Mouse (Mus musculus) inflammation-experienced regulatory T-cells, adult 6 months (primary cell): ENCODE measurements around the gene Syvn1. TPM values are rescaled to one million over a fixed set of nuclear protein-coding genes. Genes with fewer than 3 reads are reported as not detected.
"Not testable (repeated sequence)": the region's sequence is repeated elsewhere in the genome, so short reads cannot be mapped to it uniquely, and the experiment has no call there.

Experiments used
- ATAC-seq: one replicate; pipeline ENCODE4 v1.8.0; 2017
- polyA plus RNA-seq, 3 experiments: library from polyadenylated mRNA; unstranded; fragments of 100-300 nt; shearing (Covaris generic); gene quantifications; one replicate each; pipeline ENCODE4 v1.2.1; 2017

Syvn1 gene
- polyA plus RNA-seq, 3 experiments from 2014 or later = 12.6 to 16.5 (median 16.2) TPM

DNA sequence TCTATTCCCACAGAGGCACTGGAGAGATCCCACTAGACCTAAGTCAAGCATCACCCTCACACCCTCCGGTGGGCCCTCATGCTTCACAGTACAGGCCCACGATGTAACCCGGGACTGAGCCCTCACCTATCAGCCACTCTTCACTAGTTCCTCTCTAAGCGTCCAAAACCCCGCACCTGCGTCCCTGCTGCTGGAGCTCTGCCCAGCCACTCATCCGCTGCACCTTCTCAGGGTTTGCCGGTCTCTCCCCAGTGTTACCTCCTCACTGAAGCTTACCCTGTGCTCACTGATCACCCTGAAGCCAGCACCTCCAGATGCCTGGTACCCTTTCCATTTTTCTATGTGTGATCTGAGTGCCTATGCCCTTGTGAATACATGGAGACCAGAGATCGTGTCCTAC lies 4.1 kb upstream of the Syvn1 start:
- no peak for ATAC-seq

DNA sequence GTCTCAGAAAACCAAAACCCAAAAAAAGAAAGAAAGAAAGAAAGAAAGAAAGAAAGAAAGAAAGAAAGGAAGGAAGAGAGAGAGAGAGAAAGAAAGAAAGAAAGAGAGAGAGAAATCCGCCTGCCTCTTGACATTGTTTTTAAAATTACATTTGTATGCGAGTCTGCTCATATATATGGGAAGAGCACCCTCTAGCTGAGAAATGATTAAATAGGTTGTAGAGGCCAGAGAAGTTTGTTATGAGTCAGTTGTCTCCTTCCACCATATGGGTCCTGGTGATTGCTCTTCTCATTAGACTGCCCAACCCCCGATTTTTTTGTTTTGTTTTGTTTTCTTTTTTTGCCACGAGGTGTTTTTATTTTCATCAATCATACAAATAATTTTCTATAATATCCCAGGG lies 2.3 kb upstream of the Syvn1 start:
- ATAC-seq = not testable (repeated sequence)

DNA sequence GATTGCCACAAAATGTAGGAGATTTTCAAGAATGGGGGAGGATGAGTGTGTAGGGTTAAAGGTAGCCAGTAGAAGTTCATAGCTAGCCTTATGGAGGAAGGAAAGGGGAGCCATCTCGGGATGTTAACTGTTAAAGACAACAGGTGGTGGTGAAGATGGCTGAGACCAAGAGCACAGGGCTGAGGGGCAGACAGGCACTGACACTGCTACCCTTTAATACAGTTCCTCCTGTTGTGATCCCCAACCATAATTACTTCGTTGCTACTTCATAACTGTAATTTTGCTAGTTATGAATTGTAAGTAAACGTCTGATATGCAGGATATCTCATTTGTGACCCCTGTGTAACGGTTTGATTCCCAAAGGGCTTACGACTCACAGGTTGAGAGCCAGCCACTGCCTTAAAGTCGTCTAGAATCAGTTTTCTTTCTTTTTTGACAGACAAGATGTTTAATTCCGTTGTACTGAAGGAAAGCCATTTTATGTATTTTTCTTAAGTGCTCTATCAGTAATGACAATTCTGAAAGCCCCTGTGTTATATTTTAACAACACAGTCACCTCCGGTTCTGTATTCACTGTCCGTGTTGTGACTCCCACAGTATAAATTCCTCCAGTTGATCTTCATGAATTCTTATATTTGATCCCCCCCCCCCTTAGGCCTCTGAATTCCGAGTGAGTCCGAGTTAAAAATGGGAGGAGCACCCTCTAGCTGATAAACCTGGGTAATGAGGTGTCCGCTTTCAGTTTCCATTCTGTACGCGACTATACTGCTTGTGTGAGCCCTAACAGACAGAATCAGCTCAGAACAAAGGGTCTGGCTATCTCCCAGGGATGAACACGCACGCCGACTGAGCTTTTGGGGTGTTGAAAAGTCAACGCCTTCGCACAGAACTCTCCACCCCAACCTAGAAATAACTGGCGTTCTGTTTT lies 746 bp upstream of the Syvn1 start:
- peak; percentile 34 for ATAC-seq

DNA sequence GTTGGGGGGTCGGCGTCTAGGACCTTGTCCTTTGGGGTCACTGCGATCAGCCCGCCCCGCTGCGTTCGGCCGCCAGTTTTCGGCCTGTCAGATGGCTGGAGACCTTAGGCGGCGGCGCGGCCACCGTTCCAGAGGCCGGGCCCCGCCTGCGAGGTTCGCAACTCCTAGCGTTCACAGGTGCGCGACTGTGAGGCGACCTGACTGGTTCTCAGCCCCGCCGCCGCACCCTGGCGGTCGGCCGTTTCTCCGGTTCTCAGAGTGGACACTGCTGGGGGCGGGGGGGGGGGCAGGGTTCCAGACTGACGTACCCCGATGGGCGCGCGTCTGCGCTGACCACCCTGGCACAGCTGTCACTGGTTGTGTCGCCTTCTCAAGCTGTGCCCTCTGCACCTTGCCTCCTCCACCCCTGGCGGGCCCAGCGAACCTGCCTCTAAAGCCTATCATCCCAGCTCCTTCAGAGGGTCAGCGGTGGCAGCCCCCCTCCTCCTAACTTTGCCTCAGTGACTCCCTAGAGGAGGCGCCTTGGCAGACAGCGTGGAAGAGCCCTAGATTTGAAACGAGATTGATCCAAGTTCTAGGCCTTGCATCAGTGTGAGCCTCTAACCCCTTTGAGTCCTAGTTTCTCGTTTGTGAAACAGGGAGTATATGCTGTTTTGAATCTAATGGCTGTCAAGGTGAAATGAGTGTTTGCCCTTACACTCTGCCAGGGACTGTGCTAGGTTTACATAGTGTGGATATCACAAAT lies 950 bp downstream of the Syvn1 start:
- no peak for ATAC-seq

DNA sequence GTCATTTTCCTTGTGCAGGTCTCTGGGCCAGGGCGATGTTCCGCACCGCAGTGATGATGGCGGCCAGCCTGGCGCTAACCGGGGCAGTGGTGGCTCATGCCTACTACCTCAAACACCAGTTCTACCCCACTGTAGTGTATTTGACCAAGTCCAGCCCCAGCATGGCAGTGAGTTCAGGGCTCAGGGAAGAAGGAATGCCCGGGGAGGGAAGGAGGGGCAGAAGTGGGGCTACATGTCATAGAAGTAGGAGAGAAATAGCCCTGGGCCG lies 1.5 kb downstream of the Syvn1 start:
- ATAC-seq = no peak

DNA sequence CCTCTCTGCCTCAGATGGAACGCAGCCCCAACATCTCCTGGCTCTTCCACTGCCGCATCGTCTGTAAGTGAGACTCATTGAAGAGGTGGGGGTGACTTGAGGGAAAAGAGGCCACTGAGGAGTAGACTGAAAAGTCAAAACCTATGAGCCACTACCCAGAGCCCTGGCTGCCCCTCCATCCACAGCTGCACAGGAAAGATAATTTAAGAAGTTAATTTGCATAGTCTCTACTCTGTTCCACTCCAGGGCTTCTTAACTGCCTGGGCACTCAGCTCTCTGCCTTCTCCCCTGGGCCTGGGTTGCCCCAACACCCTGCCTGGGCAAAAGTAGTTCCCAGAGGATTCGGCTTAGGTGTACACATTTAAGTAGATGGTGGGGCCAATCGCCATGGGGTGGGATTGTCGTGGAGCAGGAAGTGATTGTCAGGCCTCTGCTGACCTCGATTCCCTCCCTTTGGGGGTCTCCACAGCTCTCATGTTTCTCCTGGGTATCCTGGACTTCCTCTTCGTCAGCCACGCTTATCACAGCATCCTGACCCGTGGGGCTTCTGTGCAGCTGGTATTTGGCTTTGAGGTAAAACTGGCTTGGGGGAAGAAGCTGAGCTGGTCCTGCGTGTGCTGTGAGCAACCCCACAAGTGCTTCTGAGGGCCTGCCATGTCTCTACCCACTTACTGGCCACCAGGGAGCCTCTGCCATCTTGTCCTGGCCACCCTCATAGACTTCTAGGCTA lies 2.5 kb downstream of the Syvn1 start:
- no peak for ATAC-seq

DNA sequence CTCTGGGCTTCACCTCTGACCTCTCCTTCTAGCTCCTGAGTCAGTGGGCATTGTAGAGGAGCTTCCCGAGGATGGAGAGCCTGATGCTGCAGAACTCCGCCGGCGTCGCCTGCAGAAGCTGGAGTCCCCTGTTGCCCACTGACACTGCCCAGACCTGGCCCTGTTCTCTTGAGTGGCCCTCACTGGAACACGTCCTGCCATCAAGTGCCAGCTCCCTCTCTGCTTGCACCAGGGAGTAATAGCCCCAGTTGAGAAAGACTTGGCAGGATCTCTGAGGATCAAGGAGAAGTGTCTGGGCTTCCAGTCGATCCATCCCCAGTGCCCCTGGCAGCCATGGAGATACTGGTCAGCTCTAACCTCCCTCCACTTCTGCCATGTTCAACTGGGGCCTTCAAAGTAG lies 6.1 kb downstream of the Syvn1 start:
- ATAC-seq = no peak

DNA sequence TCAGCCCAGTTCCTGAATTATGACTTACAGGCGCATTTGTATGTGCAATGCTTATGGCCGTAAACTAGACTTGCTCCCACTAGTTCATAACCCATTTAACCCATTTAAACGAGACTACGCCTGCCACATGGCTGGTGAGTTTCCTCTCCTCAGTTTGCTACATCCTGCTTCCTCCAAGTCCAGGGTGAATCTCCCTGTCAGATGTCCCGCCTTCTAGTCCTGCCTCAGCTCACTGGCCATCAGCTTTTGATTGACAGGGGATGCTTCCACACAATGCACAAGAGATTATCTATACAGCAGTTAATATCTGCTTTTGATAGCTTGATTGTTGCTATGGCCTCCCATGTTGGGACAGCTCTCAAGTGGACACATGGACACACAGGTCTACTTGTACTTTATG lies 7.9 kb downstream of the Syvn1 start:
- ATAC-seq = no peak

DNA sequence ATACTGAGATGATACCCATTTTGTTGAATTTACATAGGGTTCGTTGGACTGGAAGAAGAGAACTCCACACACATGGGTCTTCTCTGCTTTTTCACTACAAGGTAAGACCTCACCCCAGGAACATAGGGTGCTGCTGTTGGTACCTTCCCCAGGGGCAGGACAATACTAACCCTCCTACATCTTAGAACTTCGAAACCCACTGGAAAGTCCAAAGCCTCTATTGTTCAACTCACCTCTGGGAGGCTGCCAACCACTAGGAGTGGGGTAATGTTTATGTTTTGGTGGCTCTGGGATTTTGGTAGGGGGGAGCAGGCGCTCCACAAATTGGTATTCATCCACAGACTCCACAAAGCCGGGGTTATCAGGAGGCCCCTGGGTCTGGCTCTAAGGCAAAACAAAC lies 10.3 kb downstream of the Syvn1 start:
- no peak for ATAC-seq

DNA sequence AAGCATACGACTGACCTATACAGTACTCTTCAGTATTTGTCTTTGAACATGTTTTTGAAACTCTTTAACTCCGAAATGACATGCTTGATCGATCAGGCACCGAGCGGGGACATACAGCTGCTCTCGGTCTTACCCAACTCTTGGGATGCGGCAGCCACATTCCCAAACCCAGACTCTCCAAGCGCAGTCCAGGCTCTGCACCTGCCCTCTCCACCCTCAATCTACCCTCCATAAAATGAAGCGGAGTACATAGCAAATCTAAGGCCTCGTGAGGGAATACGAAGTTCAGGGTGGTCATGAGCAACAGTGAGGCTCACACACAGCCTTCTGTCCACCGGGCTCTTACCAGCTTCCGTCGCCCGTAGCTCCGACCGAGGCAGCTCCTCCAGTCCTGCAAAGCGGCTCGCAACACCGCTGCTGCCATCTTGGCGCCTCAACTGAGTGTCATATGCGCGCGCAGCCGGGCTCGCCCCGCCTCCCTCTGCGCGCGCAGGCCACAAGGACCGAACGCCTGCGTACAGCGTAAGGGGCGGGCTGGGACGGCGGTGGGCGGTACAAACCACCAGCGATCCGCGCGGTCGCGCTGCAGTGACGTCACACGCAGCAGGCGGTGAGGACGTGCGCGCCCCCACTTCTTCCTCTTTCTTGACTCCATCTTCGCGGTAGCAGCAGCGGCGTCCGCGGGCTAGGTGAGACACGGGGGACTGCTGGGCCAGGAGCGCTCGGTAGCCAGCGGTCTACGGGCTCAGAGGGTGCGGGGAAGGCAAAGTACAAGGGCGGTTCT lies 11.1 kb downstream of the Syvn1 start, which contains the start of the genes Mrpl49 and Fau:
Mrpl49 (minus strand) TSS at position 473 of the 784 bp plus-strand sequence.
Fau (plus strand) TSS at position 532 of the 784 bp plus-strand sequence.
- peak; percentile 71 for ATAC-seq

DNA sequence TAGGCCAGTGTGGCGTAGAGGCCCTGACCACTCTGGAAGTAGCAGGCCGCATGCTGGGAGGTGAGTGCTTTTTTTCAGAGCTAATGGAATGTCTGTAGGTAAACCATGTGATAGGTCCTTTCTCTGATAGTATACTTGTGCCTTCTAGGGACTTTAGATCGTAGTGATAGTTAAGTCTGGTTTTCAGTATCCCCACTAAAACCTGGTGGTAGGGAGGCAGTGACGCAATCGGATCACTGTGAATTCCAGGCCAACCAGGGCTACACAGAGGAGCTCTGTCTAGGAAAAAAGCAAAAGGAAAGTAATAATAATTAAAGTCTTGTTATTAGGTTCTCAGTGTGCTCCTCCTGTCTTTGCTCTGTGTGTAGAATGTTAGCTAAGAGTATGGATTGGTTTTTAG lies 12.1 kb downstream of the Syvn1 start:
- no peak for ATAC-seq

DNA sequence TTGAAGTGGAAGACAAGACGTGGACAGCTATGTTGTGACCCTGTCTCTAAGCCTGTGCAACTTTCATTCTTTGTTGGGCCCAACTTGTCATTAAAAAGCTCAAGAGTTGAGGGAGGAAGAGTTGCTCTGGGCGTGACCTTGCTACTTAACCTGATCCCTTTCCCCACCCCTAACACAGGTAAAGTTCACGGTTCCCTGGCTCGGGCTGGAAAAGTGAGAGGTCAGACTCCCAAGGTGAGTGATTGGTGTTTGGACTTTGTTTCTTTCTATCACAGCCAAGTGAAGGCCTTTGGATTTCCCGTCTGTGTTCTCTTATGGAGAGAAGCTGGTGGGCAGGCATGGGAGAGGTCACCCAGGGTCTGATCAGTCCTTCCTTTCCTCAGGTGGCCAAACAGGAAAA lies 12.6 kb downstream of the Syvn1 start:
- ATAC-seq = no peak

DNA sequence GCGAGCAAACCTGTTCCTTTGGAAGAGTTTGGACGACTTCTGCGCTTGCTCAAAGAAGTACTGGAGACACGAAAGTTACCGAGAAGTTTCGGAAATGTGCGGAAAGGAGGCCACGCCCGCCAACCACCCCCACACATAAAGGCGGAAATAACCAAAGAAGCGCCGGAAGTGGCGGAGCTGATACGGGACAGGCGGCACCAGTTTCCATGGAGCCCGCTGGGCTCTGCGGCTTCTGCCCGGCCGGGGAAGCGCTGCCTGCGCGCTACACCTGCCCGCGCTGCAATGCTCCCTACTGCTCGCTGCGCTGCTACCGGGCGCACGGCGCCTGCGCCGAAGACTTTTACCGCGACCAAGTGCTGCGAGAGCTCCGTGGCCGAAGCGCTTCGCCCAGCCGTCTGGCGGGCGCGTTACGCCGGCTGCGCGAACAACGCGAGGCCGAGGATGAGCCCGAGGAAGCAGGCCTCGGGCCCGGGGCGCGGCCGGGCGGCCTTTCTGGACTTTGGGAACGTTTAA lies 14.7 kb downstream of the Syvn1 start, which contains the start of gene Znhit2:
Znhit2 (plus strand) TSS at position 172 of the 513 bp plus-strand sequence.
- ATAC-seq = peak; percentile 84

DNA sequence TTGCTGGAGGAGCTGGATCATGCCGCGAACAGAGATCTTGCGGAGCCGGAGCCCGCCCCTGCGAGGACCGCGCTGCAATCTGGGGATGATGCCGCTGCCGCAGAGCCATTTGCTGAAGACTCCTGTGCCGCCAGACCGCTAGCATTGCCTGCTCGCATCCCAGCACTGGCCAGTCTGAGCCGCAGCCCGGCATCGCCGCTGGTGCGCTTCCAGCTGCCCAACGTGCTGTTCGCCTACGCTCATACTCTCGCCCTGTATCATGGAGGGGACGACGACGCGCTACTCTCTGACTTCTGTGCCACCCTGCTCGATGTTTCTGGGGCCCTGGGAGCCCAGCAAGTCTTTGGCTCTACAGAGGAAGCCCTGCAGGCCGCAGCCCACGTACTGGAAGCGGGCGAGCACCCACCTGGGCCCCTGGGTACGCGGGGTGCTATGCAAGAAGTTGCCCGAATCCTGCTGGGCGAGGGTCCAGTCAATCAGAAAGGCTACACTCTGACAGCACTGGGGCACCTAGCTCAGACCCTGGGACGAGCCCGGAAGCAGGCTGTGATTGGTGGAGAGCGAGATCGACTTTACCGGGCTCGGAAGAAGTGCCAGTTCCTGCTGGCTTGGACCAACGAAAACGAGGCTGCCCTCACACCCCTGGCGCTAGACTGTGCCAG lies 15.4 kb downstream of the Syvn1 start:
- ATAC-seq = peak; percentile 29

DNA sequence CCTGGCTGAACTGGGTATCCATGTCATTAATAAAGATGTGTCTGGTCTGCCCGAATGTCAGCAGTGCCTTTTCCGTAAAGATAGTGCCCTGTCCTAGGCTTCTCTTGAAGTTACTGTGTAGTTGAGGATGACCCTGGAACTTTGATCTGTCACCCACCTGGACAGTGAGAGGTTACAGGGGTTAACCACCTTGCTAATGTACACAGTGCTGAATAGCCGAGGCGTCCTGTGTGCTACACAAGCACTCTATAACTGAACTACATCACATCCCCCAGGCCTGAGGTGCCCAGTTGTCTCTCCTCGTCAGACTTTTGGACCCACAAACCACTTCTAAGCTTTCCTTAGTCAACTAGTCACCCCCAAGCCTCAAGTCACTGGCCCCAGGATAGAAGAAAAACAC lies 16.0 kb downstream of the Syvn1 start:
- no peak for ATAC-seq

DNA sequence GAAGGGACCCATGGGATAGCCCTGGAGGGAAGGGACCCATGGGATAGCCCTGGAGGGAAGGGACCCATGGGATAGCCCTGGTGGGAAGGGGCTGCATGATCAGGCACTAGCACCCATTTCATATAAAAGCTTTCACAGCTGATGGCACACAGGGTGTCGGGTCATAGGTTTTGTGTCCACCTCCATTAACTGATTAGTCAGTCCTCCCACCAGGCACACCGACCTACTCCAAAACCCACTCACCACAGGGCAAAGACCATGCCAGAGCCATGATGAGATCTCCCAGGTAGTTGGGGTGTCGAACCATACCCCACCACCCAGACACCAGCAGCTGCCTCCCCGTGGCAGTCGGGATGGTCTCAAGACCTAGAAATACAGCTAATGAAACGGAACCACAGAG lies 16.7 kb downstream of the Syvn1 start:
- ATAC-seq = no peak

DNA sequence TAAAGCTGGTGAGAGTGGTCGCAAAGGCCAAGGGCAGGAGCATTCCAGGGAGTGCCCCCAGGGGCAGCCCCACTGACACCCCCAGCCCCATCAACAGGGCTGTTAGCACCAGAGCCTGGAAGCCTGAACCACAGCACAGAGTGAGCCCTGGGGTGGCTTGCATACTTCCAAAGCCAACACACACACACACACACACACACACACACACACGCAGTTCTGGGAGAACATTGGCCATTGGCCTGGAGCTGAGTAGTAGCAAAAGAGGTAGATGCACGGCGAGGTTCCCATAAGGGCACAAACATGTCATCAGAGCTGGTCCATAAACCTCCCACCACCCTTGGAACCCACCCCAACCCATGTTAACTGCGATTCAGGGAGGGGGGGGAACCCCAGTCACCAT lies 20.2 kb downstream of the Syvn1 start:
- no peak for ATAC-seq

DNA sequence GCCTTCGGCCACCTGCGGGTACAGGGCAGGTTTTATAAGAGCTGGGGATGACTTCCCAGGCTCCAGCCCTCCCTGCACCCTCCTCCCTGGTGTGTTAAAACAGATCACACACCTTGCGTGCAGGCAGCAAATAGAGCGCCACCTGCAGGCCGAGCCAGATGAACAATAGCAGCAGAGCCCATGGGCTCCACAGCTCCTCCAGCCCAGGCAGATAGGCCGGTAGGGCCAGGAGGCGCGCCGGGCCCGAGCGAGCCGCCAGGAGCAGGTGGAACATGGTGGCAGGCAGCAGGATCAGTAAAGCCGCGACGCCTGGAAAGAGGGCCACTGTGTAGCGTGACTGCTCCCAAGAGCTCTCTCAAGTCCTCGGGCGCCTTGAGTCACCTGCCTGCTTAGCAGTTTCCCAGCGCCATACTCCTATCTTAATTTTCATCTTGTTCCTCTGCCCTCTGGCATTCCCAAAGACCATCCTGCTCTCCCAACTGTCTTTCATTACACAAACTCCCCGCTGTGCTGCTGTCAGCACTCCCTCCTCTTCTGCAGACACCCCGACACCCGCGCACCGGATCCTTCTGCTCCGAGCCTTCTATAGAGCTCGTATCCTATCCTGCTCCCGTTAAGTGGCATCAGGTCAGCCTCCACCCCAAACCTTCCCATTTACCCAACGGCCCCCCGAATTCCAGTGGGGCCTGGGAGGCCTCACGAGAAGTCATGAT lies 20.8 kb downstream of the Syvn1 start:
- ATAC-seq = peak; percentile 67

DNA sequence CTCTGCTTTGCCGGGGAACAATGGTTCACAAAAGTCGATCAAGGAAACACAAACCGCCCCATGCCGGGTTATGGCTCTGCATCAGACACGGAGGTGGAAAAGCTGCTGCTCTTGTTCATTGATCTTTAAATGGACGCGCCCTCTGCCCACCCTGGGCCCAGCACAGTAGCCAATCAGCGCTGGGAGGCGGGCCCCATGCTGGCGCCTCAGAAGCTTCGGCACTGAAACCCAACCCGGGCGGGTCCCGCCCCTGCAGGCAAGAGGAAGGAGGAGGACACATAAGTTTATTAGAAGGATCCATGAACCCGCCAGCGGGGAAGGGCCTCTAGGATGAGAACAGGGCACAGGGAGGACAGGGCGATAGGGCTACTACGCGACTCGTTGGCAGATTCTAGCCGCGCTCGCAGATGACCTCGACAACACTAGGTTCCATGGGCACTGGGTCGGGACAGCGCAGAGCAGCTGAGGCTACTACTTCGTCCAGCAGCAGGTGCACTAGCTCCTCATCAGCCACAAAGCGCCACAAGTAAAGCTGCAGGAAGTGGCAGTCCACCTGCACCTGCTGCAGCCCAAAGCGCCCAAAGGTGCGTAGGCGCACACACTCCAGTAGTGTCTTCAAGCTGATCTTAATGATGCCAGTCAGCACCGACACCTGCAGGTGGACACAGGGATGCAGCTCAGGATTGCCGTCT lies 21.5 kb downstream of the Syvn1 start, which contains the start of gene Tm7sf2:
Tm7sf2 (minus strand) TSS at position 650 of the 692 bp plus-strand sequence.
- ATAC-seq = peak; percentile 91

DNA sequence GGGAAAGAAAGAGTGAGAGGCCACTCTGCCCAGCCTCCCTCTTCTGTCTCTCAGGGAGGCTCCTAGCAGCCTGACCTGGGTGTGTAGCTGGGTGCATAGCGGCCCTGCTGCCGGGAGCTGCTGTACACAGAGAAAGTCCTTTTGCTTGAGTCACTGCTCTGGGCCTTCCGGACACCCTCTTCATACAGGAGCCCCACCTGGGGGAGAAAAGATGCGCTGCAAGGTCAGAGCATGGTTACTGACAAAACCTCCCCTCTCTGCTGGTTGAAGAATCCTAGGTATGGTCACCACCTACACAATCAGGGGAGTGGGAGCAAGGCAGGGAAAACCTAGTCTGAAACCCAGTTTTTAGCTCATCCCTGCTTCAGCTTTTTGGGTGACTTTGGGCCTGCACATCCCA lies 22.6 kb downstream of the Syvn1 start:
- ATAC-seq = no peak
